ENCODE assay signal across 1 mouse cellular context in genomic region chr6:66068874-66069273, GRCm38 (mm10).
TF ChIP-seq lines count a peak whose summit lies in the region.

No protein-coding gene starts in this region.

TF ChIP-seq in MEL, 35 proteins besides CTCF, POLR2A, EP300 and RAD21 (continued from another document):
- no peak for TF ChIP-seq TAL1 (IDR thresholded peaks at IDR 0.05; ENCODE audit: low read length)
- TF ChIP-seq CHD1 (IDR thresholded peaks at IDR 0.05; ENCODE audit: low read depth, low read length) = no peak
